Mouse (Mus musculus) stomach, postnatal 0 days (tissue): ENCODE results near the gene Dppa5a. TPM values are rescaled to one million over a fixed set of nuclear protein-coding genes. Genes with fewer than 3 reads are reported as not detected.

Experiments used
- ATAC-seq: fragments of 200-750 bp; cut with Nextera tagmentation; 2 replicates; pipeline ENCODE4 v1.8.0; 2017; ENCODE audit not compliant: low FRiP score, low TSS enrichment
- DNase-seq: peaks from one replicate; pipeline ENCODE4 v3.0.0-alpha.2; 2016; ENCODE audit warnings: low spot score
- H3K27ac ChIP-seq: fragments of 300-500 bp; sonication (generic); replicated peaks from 2 replicates; pipeline ENCODE4 v1.5.1; 2014; ENCODE audit warnings: mild to moderate bottlenecking, control low read depth
- H3K27me3 ChIP-seq: fragments of 300-500 bp; sonication (generic); 2 replicates; pipeline ENCODE4 v1.6.1; 2014; ENCODE audit warnings: low read length; ENCODE audit not compliant: control insufficient read depth, insufficient read depth
- H3K36me3 ChIP-seq: fragments of 300-500 bp; sonication (generic); 2 replicates; pipeline ENCODE4 v1.6.1; 2014; ENCODE audit warnings: low read length, mixed read lengths; ENCODE audit not compliant: control insufficient read depth, insufficient read depth
- H3K4me1 ChIP-seq: fragments of 300-500 bp; sonication (generic); replicated peaks from 2 replicates; pipeline ENCODE4 v1.6.1; 2014; ENCODE audit warnings: antibody characterized with exemption; ENCODE audit not compliant: control insufficient read depth, insufficient read depth
- H3K4me2 ChIP-seq: fragments of 300-500 bp; sonication (generic); replicated peaks from 2 replicates; pipeline ENCODE4 v1.6.1; 2014; ENCODE audit warnings: low read depth, mild to moderate bottlenecking, control low read depth, moderate library complexity
- H3K4me3 ChIP-seq: fragments of 300-500 bp; sonication (generic); 2 replicates; pipeline ENCODE4 v1.5.1; 2014; ENCODE audit warnings: low read depth, low read length, control low read depth
- H3K9ac ChIP-seq: fragments of 300-500 bp; sonication (generic); 2 replicates; pipeline ENCODE4 v1.6.1; 2014; ENCODE audit warnings: mild to moderate bottlenecking, low read length, control low read depth, mixed read lengths
- H3K9me3 ChIP-seq: fragments of 300-500 bp; sonication (generic); 2 replicates; pipeline ENCODE4 v1.6.1; 2016; ENCODE audit warnings: low read length; ENCODE audit not compliant: control insufficient read depth
- CTCF ChIP-seq: IDR thresholded peaks from 2 replicates; pipeline ENCODE4 v1.5.1; 2016; ENCODE audit warnings: antibody characterized with exemption, low read depth, mild to moderate bottlenecking, moderate library complexity
- EP300 ChIP-seq: optimal IDR thresholded peaks from 2 replicates; pipeline ENCODE3; 2016; ENCODE audit warnings: antibody characterized with exemption
- WGBS: fragments of 180-500 bp; shearing (Covaris S2); extraction: QIAGEN DNeasy Blood & Tissue Kit; methylation state at CpG from one replicate; pipeline ENCODE4 v1.1.7; 2014; 5-methylcytosine and 5-hydroxymethylcytosine counted together
- polyA plus RNA-seq: library from polyadenylated mRNA; unstranded; fragments of >200 nt; fragmentation: Nextera tagmentation; extraction: Ambion mirVana; gene quantifications from 2 replicates; pipeline ENCODE4 v1.2.1, GENCODE M21; 2015

Gene Dppa5a
- polyA plus RNA-seq, 1 experiment from 2014 or later = 1.2 TPM

GRCm38 (mm10) chr9:78360484-78360872 lies 7.5 kb downstream of the Dppa5a start:
- Histone ChIP-seq H3K27ac (no peak overlapping the region), H3K4me2 (no peak overlapping the region), H3K9ac (no peak overlapping the region), H3K27me3 (no peaks in the 10 kb centered on the region), H3K4me1 (no peaks in the 10 kb centered on the region), H3K36me3 (no peaks in the 10 kb centered on the region), H3K4me3 (no peak overlapping the region), H3K9me3 (no peaks in the 10 kb centered on the region)
- TF ChIP-seq EP300 = no peak
- no peak for TF ChIP-seq CTCF
- 49% methylated on average over 2 of the region's 2 CpGs for WGBS
- DNase-seq = no peak
- no peak for ATAC-seq

DNA sequence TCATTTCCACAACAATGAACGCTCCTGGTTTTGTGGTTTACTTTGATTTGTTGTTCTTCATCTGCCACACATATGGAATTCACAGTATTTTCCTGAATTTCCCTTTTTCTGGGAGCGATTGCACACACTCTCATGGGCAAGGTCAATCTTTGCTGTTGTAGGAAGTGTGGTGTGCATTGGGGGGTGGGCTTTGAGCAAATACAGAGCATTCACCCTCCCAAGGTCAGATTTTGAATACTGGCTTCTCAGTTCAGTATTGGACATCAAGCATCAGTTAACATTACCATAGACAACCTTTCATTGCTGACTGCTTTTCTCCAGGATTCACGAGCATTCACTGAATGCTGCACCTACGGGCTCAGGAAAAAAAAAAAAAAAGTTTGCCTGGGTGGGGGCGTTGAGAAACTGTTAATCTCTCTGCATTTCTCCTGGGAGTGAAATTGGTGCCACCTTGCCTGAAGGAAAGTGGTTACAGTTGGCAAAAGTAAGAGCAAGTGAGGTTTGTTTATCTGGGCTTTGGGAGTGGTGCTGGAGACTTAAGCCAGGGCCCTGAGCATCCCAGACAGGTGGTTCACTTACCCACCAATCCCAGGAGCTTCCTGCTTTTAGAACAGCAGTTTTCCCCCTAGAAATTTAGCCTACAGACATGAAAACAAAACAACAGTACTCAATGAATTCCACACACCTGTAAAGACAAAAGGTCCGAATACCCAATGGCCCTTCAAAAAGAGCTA lies 8.1 kb downstream of the Dppa5a start:
- ATAC-seq = no peak
- Histone ChIP-seq H3K4me2 (no peak overlapping the region), H3K4me1 (no peaks in the 10 kb centered on the region), H3K9me3 (no peaks in the 10 kb centered on the region), H3K27ac (no peak overlapping the region), H3K4me3 (no peak overlapping the region), H3K36me3 (no peaks in the 10 kb centered on the region), H3K9ac (no peak overlapping the region), H3K27me3 (no peaks in the 10 kb centered on the region)
- DNase-seq = no peak
- 80% methylated on average over 6 of the region's 6 CpGs for WGBS
- TF ChIP-seq CTCF = no peak
- TF ChIP-seq EP300 = no peak

GRCm38 (mm10) chr9:78358053-78358452 lies 9.9 kb downstream of the Dppa5a start:
- DNase-seq (peak; percentile 78), ATAC-seq (peak; percentile 67)
- Histone ChIP-seq H3K4me2 (no peak overlapping the region), H3K27ac (no peak overlapping the region), H3K27me3 (no peaks in the 10 kb centered on the region), H3K9me3 (no peaks in the 10 kb centered on the region), H3K4me1 (no peaks in the 10 kb centered on the region), H3K9ac (no peak overlapping the region), H3K36me3 (no peaks in the 10 kb centered on the region), H3K4me3 (no peak overlapping the region)
- WGBS = 11% methylated on average over 9 of the region's 9 CpGs
- TF ChIP-seq EP300 = no peak
- TF ChIP-seq CTCF = peak; percentile 85

GRCm38 (mm10) chr9:78355611-78356010 lies 12.4 kb downstream of the Dppa5a start, which contains the start of gene Gsta2:
TSS of gene Gsta2 (minus strand) at chr9:78355788.
- ATAC-seq = no peak
- Histone ChIP-seq H3K4me1 (no peaks in the 10 kb centered on the region), H3K9ac (no peak within 1 kb of the TSS), H3K27ac (no peak within 1 kb of the TSS), H3K9me3 (no peaks in the 10 kb centered on the region), H3K27me3 (no peaks in the 10 kb centered on the region), H3K4me2 (no peak within 1 kb of the TSS), H3K36me3 (no peaks in the 10 kb centered on the region), H3K4me3 (no peak within 1 kb of the TSS)
- TF ChIP-seq CTCF (no peak), EP300 (no peak)
- DNase-seq = no peak
- 88% methylated on average over 8 of the region's 8 CpGs for WGBS

DNA sequence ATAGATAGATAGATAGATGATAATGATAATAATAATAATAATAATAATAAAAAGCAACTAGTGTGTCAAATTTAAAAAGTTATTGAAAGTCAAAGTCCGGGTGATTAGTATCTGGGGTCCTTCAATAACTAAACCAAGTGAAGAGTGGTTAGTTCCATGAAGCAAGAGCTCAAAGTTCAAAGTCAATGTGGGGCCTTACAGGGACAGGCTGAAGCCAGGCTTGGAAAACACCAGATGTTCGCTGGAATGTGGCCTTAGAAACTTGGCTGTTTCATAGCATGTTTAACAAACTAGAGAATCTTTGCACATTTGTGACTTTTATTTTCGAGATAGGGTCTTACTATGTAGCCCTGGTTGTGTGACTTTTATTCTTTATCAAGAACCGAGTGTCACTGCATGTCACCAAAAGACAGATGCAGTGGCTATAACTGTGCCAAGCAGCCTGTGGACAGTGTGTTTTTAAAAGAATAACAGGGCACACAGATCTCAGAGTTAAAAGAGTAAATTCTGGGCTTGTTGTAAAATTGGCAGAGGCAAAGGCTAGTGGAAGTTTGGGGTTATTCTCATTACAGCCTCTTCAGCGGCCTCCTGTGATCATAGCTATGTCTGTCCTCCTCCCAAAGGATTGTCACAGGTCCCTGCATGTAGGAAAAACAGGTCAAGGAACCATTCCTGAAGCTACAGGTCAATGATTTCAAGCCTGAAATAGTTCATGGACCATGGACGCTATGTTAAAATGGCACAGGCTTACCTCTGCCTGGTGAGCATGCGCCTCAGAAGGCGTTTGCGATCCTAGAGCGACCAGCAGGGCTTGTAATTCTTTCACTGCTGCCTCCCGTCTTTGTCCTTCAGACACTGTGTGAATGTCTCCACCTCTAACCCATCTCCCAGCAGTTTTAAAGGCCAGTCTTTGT lies 13.1 kb downstream of the Dppa5a start:
- Histone ChIP-seq H3K4me1 (no peaks in the 10 kb centered on the region), H3K27ac (no peak overlapping the region), H3K9ac (no peak overlapping the region), H3K4me2 (no peak overlapping the region), H3K9me3 (no peaks in the 10 kb centered on the region), H3K4me3 (no peak overlapping the region), H3K36me3 (no peaks in the 10 kb centered on the region), H3K27me3 (no peaks in the 10 kb centered on the region)
- ATAC-seq = no peak
- DNase-seq = no peak
- TF ChIP-seq CTCF = no peak
- 74% methylated on average over 11 of the region's 11 CpGs for WGBS
